Mouse (Mus musculus): Measurements from ENCODE around the gene Ep400.

Gene Ep400

DNA sequence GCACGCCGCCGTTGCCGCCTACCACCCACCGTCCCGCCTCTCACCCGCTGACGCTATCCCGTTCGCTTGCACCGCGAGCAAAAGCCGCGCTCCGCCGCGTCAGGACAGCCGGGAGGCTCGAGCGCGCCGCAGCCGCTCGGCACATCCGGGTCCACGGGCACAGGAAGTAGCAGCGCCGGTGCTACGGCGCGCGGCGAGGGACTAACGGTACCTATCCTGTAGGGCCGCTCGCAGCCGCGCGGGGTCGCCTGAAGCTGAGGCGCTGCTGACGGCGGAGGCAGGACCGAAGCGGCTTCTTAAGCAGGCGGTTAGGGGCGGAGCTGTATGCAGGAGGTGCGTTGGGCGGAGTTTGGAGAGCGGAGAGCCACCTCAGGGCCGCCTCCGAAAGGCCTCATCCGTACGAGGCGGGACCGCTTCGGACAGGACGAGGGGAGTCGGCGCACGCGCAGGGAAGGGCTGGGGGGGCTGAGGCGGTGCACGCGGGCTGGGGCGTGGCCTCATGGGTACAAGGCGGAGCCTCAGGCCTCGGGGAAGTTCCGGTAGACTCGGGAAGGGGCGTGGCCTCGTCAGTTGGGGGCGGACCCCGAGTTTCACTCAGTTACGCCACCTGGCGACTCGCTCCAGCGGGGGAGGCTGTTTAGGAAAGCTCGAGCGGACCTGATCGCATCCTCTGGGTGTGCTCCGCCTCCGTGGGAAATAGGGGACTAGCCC is at the start of gene Ep400:
Gene Ep400, minus strand, starts transcription at position 270 of the 711 bp plus-strand sequence.
- peak; percentile 99 for DNase-seq (ENCODE audit: low spot score)

DNA sequence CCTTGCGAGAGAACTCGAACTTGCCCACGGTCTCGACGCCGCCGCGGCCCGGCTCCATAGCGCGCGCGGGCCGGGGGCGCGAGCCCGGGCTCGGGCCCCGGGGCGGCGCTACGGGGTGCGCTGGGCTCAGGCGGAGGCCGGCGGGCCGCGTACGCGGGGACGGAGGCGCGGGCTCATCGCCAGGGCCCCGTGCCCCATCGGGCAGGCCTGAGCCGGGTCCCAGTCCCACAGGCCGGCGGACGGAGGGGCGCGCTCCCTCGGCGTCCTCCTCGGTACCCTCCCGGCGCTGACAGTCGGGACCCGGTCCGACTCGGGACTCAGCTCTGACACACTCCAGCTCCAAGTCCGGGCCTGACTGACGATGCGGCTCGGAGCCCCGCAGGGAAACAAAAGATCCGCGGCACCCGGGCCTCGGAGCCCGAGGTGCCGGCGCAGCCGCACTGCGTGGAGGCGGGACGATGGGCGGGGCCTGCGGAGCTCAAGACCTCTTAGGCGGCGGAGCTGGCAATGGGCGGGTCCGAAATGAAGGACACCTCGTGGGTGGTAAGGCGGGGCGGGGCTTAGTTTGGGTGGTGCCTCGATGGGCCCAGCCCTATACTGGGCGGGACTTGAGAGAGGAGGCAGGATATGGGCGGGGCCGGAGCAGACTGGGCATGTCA is 39.3 kb upstream of the Ep400 start, which contains the start of gene Ulk1:
Gene Ulk1, minus strand, starts transcription at position 431 of the 659 bp plus-strand sequence.
- peak; percentile 98 for DNase-seq (ENCODE audit: low spot score)

DNA sequence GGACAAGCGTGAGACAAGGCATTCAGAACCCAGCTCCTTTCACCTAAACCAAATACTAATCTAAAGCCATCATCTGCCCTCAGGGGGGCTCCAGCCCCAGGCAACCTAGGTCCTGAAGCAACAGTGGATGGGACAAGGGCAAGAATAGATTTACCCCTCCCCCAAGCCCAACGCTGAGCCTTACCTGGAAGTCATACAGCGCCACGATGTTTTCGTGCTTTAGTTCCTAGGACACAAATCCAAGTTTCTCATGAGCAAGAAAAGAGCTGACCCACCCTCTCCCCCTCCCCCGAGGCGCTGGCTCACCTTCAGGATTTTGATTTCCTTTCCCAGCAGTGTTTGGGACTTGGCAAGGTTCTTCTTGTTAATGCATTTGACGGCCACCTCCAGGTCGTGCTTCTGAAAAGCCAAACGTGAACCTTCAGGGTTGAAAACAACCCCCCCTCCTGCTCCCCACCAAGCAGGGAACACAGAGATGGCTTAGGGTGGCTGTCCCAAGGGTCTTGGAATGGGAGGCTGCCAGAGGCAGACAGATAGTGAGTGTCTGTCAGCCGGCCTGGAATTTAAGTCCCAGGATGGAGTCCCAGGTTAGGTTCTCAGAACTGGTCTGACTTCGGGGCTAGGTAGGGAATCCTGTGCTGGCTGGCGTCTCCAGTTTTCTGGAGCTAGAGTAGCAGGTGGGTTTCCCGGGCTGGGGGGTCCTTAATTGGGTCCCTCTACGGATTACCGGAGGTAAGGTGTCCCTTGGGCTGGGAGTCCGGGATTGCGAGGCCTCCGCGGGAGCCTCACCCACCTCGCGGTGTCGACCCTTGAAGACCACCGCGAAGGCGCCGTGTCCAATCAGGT is 38.5 kb upstream of the Ep400 start:
- DNase-seq (ENCODE audit: low spot score): peak; percentile 35

DNA sequence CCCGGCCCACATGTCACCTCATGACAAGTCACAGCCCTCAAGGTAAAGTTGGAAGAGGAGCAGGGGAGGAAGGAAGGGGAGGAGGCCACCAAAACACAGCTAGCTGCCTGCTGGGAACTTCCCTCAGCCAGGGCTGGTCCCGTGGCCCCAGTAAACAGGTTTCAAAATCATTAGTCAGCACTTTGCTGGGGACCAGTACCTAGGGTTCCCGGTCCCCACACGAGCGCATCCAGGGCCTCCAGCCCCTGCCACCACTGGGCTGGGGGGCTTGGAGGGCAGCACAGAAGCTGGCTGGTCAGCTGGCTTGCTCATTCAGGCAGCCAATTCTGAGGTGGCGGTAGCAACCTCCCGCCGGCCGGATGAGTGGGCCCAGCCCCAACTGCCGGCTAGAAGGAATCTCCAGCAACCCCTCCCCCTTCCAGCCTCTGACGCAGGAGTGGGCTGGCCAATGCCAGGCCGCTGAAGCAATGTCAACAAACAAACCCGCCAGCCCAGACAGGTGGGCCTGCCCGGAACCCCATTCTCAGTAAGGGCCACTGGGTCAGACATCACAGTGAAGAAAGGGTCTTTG is 37.6 kb upstream of the Ep400 start:
- peak; percentile 84 for DNase-seq (ENCODE audit: low spot score)

DNA sequence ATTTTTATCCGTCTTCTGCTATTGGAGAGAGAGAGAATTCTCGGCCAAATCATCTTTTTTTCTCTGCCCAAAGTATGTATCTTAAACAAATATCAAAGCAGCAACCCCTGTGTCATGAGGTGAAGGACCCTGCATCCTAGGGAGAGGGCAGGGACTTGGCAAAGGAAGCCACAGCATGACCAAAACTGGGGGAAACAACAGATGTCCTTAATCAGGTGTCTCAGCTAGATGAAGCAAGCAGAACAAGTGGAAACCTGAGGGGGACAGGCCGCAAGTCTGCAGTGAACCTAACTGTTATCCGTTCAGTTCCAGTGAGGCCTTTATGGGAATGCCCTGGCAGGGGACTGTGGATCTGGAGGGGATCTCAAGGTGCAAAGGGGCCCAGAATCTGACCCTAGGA is 36.9 kb upstream of the Ep400 start:
- no peak for DNase-seq (ENCODE audit: low spot score)

DNA sequence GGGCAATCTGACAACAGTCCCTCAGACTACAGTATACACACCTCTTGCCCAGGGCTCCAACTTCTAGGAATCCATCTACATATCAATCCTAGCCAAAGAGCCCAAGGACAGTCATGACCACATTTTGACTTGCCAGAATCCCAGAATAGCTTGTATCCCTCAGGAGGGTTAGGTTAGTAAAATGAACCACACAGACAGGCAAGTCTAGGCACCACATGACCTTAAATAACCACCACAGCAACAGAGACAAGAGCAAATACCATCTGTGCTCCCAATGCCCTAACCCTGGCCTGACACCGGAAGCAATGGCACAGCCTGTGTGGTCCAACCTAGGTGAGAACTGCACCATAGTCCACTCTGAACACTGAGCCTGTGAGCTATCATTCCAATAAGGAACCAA is 36.2 kb upstream of the Ep400 start:
- DNase-seq (ENCODE audit: low spot score): no peak

DNA sequence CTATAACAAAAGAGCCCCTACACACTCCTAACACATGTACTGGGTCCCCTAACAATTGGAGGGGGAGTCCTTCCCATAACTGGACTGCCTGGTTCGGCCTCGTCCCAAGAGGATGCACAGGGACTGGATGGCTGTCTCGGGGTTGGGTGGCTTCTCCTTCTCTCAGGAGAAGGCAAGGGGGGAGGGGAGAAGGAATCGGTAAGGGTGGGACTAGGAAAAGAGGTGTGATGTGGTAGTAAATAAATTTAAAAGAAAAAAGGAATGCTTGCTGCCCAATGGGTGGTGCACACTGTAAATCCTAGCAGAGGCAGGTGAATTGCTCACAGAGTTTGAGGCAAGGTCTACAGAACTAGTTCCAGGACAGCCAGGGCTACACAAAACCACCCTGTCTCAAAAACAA is 35.6 kb upstream of the Ep400 start:
- no peak for DNase-seq (ENCODE audit: low spot score)

DNA sequence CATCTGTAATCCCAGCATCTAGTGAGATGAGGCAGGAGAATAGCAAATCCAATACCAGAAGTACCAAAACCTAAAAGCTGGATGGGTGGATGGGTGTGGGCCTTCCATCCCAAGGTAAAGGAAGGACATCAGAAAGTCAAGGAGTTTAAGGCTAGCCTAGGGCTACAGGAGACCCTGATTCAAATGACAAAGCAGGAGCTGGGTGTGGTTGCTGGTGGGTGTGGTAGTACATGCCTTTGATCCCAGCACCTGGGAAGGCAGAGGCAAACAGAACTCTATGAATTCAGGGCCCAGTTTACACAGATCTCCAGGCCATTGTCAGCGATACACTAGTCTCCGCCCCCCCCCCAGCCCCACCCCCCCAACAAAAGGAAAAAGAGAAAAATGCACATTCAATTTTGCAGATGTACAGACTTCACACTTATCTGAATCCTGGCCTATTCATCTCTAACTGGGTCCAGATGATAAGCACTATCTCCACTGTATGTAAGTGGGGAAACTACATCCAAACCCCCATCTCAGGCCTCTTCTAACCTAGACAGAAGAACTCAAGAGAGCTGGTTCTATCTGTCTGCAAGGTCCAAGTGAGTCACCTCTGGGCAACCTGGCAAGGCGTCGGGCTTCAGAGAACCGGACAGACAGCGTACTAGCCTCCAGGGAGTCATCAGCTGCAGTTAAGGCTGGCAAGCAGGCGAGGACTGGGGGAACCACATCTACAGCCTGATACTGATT is 33.7 kb upstream of the Ep400 start:
- DNase-seq (ENCODE audit: low spot score): peak; percentile 33

DNA sequence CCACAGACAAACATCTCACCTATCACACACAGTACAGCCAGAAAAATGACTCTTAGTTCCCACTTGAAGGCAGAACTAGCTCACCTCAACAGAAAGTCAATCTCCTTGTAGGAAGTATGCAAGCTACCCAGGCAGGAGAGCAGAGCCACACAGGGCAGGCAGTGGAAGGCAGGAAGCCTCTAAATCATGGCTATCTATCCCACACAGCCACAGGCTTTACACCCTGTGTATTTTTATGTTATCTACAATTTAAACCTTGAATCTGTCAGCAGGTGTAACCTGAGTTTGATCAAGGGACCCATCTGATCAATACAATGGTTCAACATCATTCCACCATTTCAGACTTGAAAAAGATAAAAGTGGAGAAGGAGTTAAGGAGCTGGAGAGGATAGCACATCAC is 32.3 kb upstream of the Ep400 start:
- DNase-seq (ENCODE audit: low spot score): no peak

DNA sequence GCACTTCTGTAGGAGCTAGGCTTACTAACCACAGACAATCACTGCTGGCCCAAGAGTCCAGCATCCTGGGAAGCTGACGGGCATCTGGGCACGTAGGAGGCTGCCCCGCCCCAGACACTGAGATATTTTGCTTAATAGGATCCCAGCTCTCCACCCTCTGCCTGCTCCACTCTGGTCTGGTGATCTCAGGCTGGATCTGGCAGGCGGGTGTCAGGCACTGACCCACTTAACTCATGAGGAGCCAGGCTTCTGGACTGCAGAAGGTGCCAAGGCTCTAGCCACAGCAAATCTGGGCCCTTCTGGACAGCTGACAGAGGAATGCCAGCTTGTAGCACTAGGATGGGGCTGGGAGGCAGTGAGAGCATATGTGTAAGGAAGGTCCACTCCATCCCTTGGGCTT is 31.7 kb upstream of the Ep400 start:
- peak; percentile 89 for DNase-seq (ENCODE audit: low spot score)

DNA sequence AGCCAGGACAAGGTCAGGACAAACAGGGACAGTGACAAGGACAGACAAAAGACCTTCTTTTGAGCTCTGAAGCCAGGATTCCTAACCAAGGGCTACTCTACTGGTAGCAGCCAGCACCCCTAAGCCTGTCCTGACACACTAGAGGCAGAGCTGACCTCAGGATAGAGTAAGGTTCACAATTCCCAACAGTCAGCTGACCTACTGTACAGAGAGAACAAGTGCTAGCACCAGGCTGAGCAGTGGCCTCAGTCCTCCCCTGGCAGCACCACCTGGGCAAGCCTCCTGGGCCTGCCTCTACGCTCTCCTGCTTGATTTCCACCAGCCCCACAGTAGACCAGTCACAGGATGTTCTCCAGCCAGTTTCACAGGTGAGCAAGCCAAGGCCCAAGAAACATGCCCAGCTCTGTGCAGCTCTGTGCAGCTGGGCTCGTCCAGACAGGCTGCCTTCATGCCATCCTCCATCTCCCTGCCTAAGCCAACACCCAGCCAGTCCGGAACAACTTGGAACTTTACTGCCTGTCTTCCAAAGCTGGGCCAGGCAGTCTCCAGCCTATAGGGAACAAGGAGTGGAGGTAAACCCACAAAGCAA is 30.6 kb upstream of the Ep400 start:
- no peak for DNase-seq (ENCODE audit: low spot score)

DNA sequence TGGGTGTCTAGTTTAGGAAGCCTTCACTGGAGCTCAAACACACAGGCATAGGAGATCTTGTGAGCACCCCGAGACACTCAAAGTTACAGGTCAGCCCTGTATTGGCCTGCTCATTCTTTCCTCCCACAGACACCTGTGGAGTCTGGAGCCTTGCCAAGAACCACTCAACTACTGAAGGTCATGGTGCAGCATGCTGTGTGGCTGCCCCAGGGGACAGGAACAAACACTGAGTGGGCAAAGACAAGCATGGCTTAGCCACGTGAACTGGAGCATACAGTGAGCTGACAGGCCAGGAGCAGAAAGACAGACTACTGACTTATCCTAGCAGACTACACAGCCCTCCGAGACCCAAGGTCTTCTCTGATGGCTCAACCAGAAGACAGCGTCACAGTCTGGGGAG is 27.2 kb upstream of the Ep400 start:
- no peak for DNase-seq (ENCODE audit: low spot score)

DNA sequence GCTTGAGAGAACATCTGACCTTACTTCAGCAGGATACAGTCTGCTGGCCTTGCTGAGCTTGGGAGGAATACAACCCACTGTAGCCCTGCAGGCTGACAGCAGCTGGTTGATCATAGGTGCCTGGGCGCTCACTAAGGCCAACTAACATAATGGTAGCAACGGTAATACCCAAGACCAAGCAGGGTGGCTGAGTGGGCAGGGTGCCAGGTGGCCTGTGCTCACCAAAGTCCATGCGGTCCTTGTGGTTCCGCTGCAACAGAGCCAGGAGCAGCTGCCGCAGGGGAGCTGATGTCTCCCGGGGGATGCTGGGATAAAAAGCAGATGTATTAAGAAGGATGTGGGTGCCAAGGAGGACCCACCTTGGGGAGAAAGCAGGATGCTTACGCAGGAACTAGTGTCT is 23.8 kb upstream of the Ep400 start:
- DNase-seq (ENCODE audit: low spot score): peak; percentile 48

DNA sequence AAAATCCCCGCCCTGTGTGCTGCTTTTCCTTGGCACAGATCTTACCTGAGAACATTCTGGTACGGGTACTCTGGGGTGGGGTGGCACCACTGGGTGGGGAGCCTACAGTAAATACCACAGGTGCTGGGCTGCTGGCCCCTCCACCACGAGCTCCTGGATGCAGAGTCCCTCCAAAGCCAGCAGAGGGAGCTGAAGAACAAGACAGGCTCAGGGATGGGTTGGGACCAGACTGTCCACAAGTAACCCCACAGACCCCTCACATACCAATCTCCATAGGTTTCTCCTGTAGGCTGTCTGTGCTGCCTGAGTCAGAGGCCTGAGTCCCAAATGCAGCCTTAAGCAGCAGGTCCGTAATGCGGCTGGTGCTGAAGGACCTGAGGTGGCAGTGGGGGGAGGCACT is 18.2 kb upstream of the Ep400 start:
- peak; percentile 75 for DNase-seq (ENCODE audit: low spot score)

DNA sequence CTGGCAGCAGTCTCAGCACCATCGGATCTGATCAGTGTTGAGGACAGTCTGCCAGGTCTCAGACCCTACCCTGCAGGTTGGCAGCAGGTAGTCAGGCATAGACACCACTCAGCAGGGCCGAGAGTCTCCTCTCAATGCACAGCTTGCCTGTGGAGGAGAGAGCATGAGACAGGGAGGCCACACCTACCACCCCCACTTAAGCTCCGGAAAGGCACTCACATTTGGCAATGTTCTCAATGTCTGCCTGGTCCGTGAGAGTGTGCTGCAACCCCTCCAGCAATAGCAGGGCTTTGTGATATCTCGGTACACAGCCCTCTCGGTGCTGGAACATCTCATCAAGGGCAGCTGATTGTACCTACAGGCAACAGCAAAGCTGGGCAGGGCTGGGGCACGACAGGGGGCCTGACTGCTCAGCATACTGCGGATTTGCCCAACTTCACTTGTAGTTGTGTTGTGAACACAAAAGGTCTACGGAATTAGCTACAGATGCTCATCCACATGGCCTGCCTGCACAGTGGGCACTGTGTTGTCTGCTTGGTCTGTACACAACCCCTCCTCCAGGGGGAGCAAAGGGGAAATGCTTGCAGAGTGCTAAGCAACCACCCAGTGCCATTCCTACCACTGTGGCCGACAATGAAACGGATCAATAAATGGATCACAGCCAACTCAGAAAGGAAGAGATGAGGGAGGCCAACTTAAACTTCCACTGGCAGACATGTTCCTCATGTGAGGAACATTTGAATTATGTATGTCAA is 15.7 kb upstream of the Ep400 start:
- DNase-seq (ENCODE audit: low spot score): peak; percentile 79

DNA sequence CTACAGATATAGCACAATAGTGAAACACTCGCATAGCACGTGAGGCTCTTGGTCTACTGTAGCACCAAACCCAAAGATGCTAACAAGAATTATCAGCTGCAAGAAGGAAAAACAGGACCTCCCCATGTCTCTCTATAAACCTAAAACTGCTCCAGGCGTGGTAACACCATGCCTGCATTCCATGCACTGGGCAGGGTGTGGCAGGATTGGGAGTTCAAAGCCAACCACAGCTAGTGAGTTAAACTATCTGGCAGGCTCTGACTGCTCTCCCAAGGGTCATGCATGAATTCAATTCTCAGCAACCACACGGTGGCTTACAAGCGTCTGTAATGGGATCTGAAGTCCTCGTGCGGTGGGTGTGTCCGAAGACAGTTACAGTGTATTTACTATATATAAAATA is 12.6 kb upstream of the Ep400 start:
- no peak for DNase-seq (ENCODE audit: low spot score)

DNA sequence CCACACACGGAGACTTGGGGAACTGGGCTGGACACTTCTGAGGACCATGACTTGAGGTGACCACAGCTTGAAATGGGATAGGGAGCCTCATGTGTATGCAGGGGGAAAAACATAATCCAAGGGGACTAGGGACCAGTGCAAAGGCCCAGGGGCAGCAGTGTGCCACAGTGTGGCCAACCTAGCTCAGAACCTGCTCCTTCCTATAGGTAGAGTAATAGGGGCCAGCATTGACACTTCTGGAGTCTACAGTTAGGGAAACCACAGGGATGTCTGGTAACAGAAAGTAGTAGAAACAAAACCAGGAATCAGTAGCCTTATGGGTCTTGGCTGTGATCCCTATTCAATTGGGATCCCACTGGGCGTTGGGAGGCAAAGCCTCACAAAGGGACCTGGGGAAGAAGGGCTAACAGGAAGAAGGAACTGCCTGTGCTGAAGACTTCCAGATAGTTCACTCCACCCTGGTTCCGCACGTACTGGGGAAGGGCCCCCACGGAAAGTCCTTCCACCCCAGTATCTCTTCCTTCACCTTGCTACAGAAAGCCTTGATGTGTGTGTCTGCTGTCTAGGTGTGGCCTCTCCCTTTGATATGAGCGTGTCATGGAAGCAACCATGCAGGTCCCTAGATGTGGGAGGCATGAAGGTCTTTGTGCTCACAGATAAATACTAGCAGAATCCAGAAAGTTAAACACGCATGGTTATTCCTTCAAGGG is 11.2 kb upstream of the Ep400 start:
- DNase-seq (ENCODE audit: low spot score): no peak

DNA sequence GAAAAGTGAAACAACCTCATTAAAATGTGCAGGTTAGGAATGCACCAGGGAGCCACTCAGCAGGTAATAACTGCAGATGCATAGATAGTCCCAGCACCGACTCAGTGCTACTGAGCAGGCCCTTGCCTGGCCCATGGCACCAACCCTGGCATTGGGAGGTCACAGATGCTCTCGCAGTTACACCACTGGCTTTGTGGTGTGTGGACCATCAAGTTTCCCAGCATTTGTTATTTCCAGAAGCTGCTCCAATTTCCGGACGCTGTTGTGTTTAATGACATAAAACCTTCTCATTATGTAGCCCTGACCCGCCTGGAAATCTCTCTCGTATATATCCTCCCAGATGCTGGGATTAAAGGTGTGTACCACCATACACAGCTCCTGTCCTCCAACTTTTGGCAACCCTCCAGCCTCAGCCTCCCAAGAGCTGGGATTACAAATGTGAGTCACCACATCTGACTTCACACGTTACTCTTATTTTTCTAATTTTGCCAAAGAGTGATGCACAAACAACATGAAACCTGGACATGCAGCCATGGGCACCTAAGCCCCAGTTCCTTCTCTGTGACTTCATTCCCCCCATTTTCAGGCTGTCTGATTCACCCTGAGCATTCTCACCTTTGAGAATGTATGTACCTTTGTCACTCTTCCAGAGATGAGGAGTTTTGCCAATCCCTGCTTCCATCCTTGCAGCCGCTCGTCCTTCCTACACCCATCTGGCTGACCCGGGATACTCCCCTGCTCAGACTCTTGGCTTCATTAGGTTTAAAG is 10.4 kb upstream of the Ep400 start:
- DNase-seq (ENCODE audit: low spot score): peak; percentile 65
